Mouse (Mus musculus): Measurements from ENCODE around the gene Hlx. TPM values are rescaled to one million over a fixed set of nuclear protein-coding genes. Genes with fewer than 3 reads are reported as not detected.

Hlx gene
- total and polyA plus RNA-seq, 2 experiments from 2014 or later, result 1.5 to 1.9 TPM

GRCm38 (mm10) chr1:184752671-184753070, 20.3 kb upstream of the Hlx start:
- H3K27me3 ChIP-seq (ENCODE audit: insufficient read depth, low read length), result no peaks in the 10 kb centered on the region
- H3K9ac ChIP-seq (replicated peaks; ENCODE audit: low read length, poor library complexity, severe bottlenecking), result no peak overlapping the region
- no peaks in the 10 kb centered on the region for H3K9me3 ChIP-seq (ENCODE audit: low read length)
- no peak overlapping the region for H3K4me2 ChIP-seq (ENCODE audit: low read depth, low read length, poor library complexity, severe bottlenecking)
- no peaks in the 10 kb centered on the region for H3K36me3 ChIP-seq (ENCODE audit: insufficient read depth, low read length)
- DNase-seq (ENCODE audit: low spot score) (no peak), ATAC-seq (ENCODE audit: low FRiP score) (no peak)
- no peaks in the 10 kb centered on the region for H3K4me1 ChIP-seq (ENCODE audit: insufficient read depth, low read length)
- WGBS, result 94% methylated on average over 5 of the region's 5 CpGs
- no peak overlapping the region for H3K4me3 ChIP-seq (ENCODE audit: low read depth, low read length)
- H3K27ac ChIP-seq (ENCODE audit: low read depth, low read length), result no peak overlapping the region
- no peak for TF ChIP-seq CTCF (IDR thresholded peaks at IDR 0.05)

- Histone ChIP-seq H3K27ac (ENCODE audit: low read depth, low read length) (no peak overlapping the region), H3K4me3 (ENCODE audit: low read depth, low read length) (no peak overlapping the region), H3K9me3 (ENCODE audit: low read length) (no peaks in the 10 kb centered on the region), H3K4me1 (ENCODE audit: insufficient read depth, low read length) (no peaks in the 10 kb centered on the region), H3K27me3 (ENCODE audit: insufficient read depth, low read length) (no peaks in the 10 kb centered on the region), H3K9ac (replicated peaks; ENCODE audit: low read length, poor library complexity, severe bottlenecking) (no peak overlapping the region), H3K4me2 (ENCODE audit: low read depth, low read length, poor library complexity, severe bottlenecking) (no peak overlapping the region), H3K36me3 (ENCODE audit: insufficient read depth, low read length) (no peaks in the 10 kb centered on the region)
- DNase-seq (ENCODE audit: low spot score) (no peak), ATAC-seq (ENCODE audit: low FRiP score) (no peak)
- no peak for TF ChIP-seq CTCF (IDR thresholded peaks at IDR 0.05)
- WGBS, result 89% methylated on average over 11 of the region's 11 CpGs
Measured at GRCm38 (mm10) chr1:184750114-184750664, 17.8 kb upstream of the Hlx start.

GRCm38 (mm10) chr1:184748692-184749152, 16.3 kb upstream of the Hlx start:
- no peak for TF ChIP-seq CTCF (IDR thresholded peaks at IDR 0.05)
- Histone ChIP-seq H3K9me3 (ENCODE audit: low read length) (no peaks in the 10 kb centered on the region), H3K4me3 (ENCODE audit: low read depth, low read length) (no peak overlapping the region), H3K27me3 (ENCODE audit: insufficient read depth, low read length) (no peaks in the 10 kb centered on the region), H3K27ac (ENCODE audit: low read depth, low read length) (no peak overlapping the region), H3K4me1 (ENCODE audit: insufficient read depth, low read length) (no peaks in the 10 kb centered on the region), H3K9ac (replicated peaks; ENCODE audit: low read length, poor library complexity, severe bottlenecking) (no peak overlapping the region), H3K4me2 (ENCODE audit: low read depth, low read length, poor library complexity, severe bottlenecking) (no peak overlapping the region), H3K36me3 (ENCODE audit: insufficient read depth, low read length) (no peaks in the 10 kb centered on the region)
- DNase-seq (ENCODE audit: low spot score) (no peak), ATAC-seq (ENCODE audit: low FRiP score) (no peak)
- 59% methylated on average over 14 of the region's 14 CpGs for WGBS

- Histone ChIP-seq H3K27me3 (ENCODE audit: insufficient read depth, low read length) (peaks cover 48% of the 10 kb centered on the region), H3K9ac (replicated peaks; ENCODE audit: low read length, poor library complexity, severe bottlenecking) (no peak overlapping the region)
Measured at GRCm38 (mm10) chr1:184737876-184738479, 5.6 kb upstream of the Hlx start.

GRCm38 (mm10) chr1:184737228-184737627, 4.8 kb upstream of the Hlx start:
- no peak for TF ChIP-seq CTCF (IDR thresholded peaks at IDR 0.05)
- no peaks in the 10 kb centered on the region for H3K36me3 ChIP-seq (ENCODE audit: insufficient read depth, low read length)
- no peaks in the 10 kb centered on the region for H3K4me1 ChIP-seq (ENCODE audit: insufficient read depth, low read length)
- no peak overlapping the region for H3K27ac ChIP-seq (ENCODE audit: low read depth, low read length)
- no peak overlapping the region for H3K4me2 ChIP-seq (ENCODE audit: low read depth, low read length, poor library complexity, severe bottlenecking)
- H3K27me3 ChIP-seq (ENCODE audit: insufficient read depth, low read length), result peaks cover 54% of the 10 kb centered on the region
- H3K9me3 ChIP-seq (ENCODE audit: low read length), result no peaks in the 10 kb centered on the region
- DNase-seq (ENCODE audit: low spot score), result no peak
- ATAC-seq (ENCODE audit: low FRiP score), result no peak
- H3K9ac ChIP-seq (replicated peaks; ENCODE audit: low read length, poor library complexity, severe bottlenecking), result no peak overlapping the region
- H3K4me3 ChIP-seq (ENCODE audit: low read depth, low read length), result no peak overlapping the region
- 31% methylated on average over 2 of the region's 2 CpGs for WGBS

More at GRCm38 (mm10) chr1:184737876-184738479, 5.6 kb upstream of the Hlx start:
- Histone ChIP-seq H3K4me2 (ENCODE audit: low read depth, low read length, poor library complexity, severe bottlenecking) (no peak overlapping the region), H3K36me3 (ENCODE audit: insufficient read depth, low read length) (no peaks in the 10 kb centered on the region), H3K4me1 (ENCODE audit: insufficient read depth, low read length) (no peaks in the 10 kb centered on the region), H3K27ac (ENCODE audit: low read depth, low read length) (no peak overlapping the region), H3K9me3 (ENCODE audit: low read length) (no peaks in the 10 kb centered on the region), H3K4me3 (ENCODE audit: low read depth, low read length) (no peak overlapping the region)
- WGBS, result 6% methylated on average over 14 of the region's 14 CpGs
- TF ChIP-seq CTCF (IDR thresholded peaks at IDR 0.05), result peak; percentile 92
- no peak for ATAC-seq (ENCODE audit: low FRiP score)
- DNase-seq (ENCODE audit: low spot score), result peak; percentile 79

GRCm38 (mm10) chr1:184736260-184736659, 3.8 kb upstream of the Hlx start:
- Histone ChIP-seq H3K27me3 (ENCODE audit: insufficient read depth, low read length) (peaks cover 58% of the 10 kb centered on the region), H3K4me1 (ENCODE audit: insufficient read depth, low read length) (no peaks in the 10 kb centered on the region)
- no peak for TF ChIP-seq CTCF (IDR thresholded peaks at IDR 0.05)

More at GRCm38 (mm10) chr1:184736260-184736659, 3.8 kb upstream of the Hlx start:
- no peak overlapping the region for H3K27ac ChIP-seq (ENCODE audit: low read depth, low read length)
- WGBS, result 8% methylated on average over 5 of the region's 5 CpGs
- H3K36me3 ChIP-seq (ENCODE audit: insufficient read depth, low read length), result no peaks in the 10 kb centered on the region
- DNase-seq (ENCODE audit: low spot score) (no peak), ATAC-seq (ENCODE audit: low FRiP score) (no peak)
- H3K4me2 ChIP-seq (ENCODE audit: low read depth, low read length, poor library complexity, severe bottlenecking), result no peak overlapping the region
- no peaks in the 10 kb centered on the region for H3K9me3 ChIP-seq (ENCODE audit: low read length)
- H3K9ac ChIP-seq (replicated peaks; ENCODE audit: low read length, poor library complexity, severe bottlenecking), result no peak overlapping the region
- H3K4me3 ChIP-seq (ENCODE audit: low read depth, low read length), result no peak overlapping the region

All from midbrain, postnatal 0 days (tissue).